Mouse (Mus musculus): ENCODE data around the gene Creb1. TPM values are rescaled to one million over a fixed set of nuclear protein-coding genes. Genes with fewer than 3 reads are reported as not detected.
"Not testable (repeated sequence)": the region's sequence is repeated elsewhere in the genome, so short reads cannot be mapped to it uniquely, and the experiment has no call there.

Gene Creb1
- polyA plus RNA-seq, 1 experiment: 9.2 TPM

- DNase-seq (ENCODE audit: low spot score): no peak
These were observed 11.3 kb downstream of the Creb1 start for GRCm38 (mm10) chr1:64543750-64544149.

- DNase-seq (ENCODE audit: low spot score): no peak
These were observed 13.6 kb downstream of the Creb1 start for GRCm38 (mm10) chr1:64546070-64546469.

GRCm38 (mm10) chr1:64549380-64549779 lies 16.9 kb downstream of the Creb1 start:
- DNase-seq (ENCODE audit: low spot score): no peak

- DNase-seq (ENCODE audit: low spot score): no peak
These were observed 19.5 kb downstream of the Creb1 start for GRCm38 (mm10) chr1:64551908-64552307.

GRCm38 (mm10) chr1:64560105-64560504 lies 27.7 kb downstream of the Creb1 start:
- no peak for DNase-seq (ENCODE audit: low spot score)

- DNase-seq (ENCODE audit: low spot score): no peak
These were observed 35.8 kb downstream of the Creb1 start for GRCm38 (mm10) chr1:64568206-64568605.

GRCm38 (mm10) chr1:64576022-64576421 lies 43.6 kb downstream of the Creb1 start:
- DNase-seq (ENCODE audit: low spot score): no peak

GRCm38 (mm10) chr1:64576732-64577131 lies 44.3 kb downstream of the Creb1 start:
- DNase-seq (ENCODE audit: low spot score): no peak

- not testable (repeated sequence) for DNase-seq (ENCODE audit: low spot score)
These were observed 45.5 kb downstream of the Creb1 start for GRCm38 (mm10) chr1:64577911-64578310.

- DNase-seq (ENCODE audit: low spot score): no peak
These were observed 46.4 kb downstream of the Creb1 start for GRCm38 (mm10) chr1:64578801-64579200.

- DNase-seq (ENCODE audit: low spot score): no peak
These were observed 66.5 kb downstream of the Creb1 start for GRCm38 (mm10) chr1:64598926-64599325.

- DNase-seq (ENCODE audit: low spot score): no peak
These were observed 68.1 kb downstream of the Creb1 start for GRCm38 (mm10) chr1:64600413-64601077.

GRCm38 (mm10) chr1:64601242-64601842 lies 68.9 kb downstream of the Creb1 start:
- no peak for DNase-seq (ENCODE audit: low spot score)

GRCm38 (mm10) chr1:64603381-64603780 lies 70.9 kb downstream of the Creb1 start:
- no peak for DNase-seq (ENCODE audit: low spot score)

GRCm38 (mm10) chr1:64609145-64609544 lies 76.7 kb downstream of the Creb1 start:
- no peak for DNase-seq (ENCODE audit: low spot score)

GRCm38 (mm10) chr1:64609976-64610375 lies 77.5 kb downstream of the Creb1 start:
- DNase-seq (ENCODE audit: low spot score): no peak

- DNase-seq (ENCODE audit: low spot score): no peak
These were observed 81.9 kb downstream of the Creb1 start for GRCm38 (mm10) chr1:64614311-64614710.

GRCm38 (mm10) chr1:64614801-64615345 lies 82.4 kb downstream of the Creb1 start:
- no peak for DNase-seq (ENCODE audit: low spot score)

- no peak for DNase-seq (ENCODE audit: low spot score)
These were observed 83.1 kb downstream of the Creb1 start for GRCm38 (mm10) chr1:64615531-64615991.

GRCm38 (mm10) chr1:64616076-64616475 lies 83.6 kb downstream of the Creb1 start:
- no peak for DNase-seq (ENCODE audit: low spot score)

GRCm38 (mm10) chr1:64616531-64616880 lies 84.1 kb downstream of the Creb1 start:
- DNase-seq (ENCODE audit: low spot score): no peak

- peak; percentile 86 for DNase-seq (ENCODE audit: low spot score)
These were observed 84.7 kb downstream of the Creb1 start, which contains the start of gene Mettl21a for GRCm38 (mm10) chr1:64616881-64617714. Gene Mettl21a, minus strand, starts transcription at chr1:64617242.

GRCm38 (mm10) chr1:64617715-64617984 lies 85.2 kb downstream of the Creb1 start:
- DNase-seq (ENCODE audit: low spot score): peak; percentile 79

All from urinary bladder, adult 2 months (tissue).